Mouse (Mus musculus): ENCODE results near the gene Polr2f. TPM values are rescaled to one million over a fixed set of nuclear protein-coding genes. Genes with fewer than 3 reads are reported as not detected.

The Polr2f gene
- total and polyA plus RNA-seq, 3 experiments: 423 to 510 TPM; not detected in 1

DNA sequence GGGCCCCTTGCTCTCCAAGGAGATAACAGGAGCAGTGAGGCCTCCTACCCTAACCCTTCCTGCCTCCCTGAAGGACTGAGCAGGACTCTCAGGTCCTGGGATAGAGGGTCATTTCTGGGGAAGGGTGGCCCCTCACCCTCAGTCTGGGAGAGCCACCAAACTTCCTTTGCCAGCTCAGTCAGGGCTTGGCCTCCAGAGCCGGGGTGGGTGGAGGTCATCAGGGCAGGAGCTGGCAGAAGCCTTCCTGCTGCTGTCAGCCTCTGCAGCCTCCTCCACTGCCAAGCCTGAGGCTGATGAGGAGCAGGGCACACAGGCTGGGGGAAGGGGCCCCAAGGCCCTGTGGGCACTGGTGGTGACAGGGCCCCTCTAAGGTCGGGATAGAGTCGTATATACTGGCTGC lies 14.8 kb downstream of the Polr2f start:
- Histone ChIP-seq H3K4me1 (ENCODE audit: control insufficient read depth in 1 of 2, insufficient read depth in 2 of 2, low read length in 2 of 2) (no peaks in the 10 kb centered on the region), H3K79me2 (ENCODE audit: control insufficient read depth, insufficient read depth, low read length, poor library complexity) (no peaks in the 10 kb centered on the region), H3K9me3 (replicated peaks; ENCODE audit: insufficient read depth, low read length) (no peaks in the 10 kb centered on the region), H3K27ac (ENCODE audit: control insufficient read depth, low read depth, low read length) (no peak overlapping the region), H3K36me3 (ENCODE audit: control insufficient read depth in 1 of 2, insufficient read depth in 2 of 2, low read length in 2 of 2) (peaks cover 0 to 2% of the 10 kb centered on the region in 2 experiments; a peak in 1 of 4 replicates), H3K27me3 (ENCODE audit: control insufficient read depth in 1 of 2, insufficient read depth in 2 of 2, low read length in 2 of 2) (peaks cover 2 to 4% of the 10 kb centered on the region in 2 experiments; a peak in 3 of 4 replicates), H3K9ac (ENCODE audit: control insufficient read depth, low read depth, low read length, poor library complexity, severe bottlenecking) (no peak overlapping the region), H3K4me3 (ENCODE audit: control insufficient read depth in 1 of 2, insufficient read depth in 1 of 2, low read depth in 2 of 2, low read length in 2 of 2) (no peak overlapping the region)
- TF ChIP-seq USF2 (IDR thresholded peaks at IDR 0.05; ENCODE audit: borderline replicate concordance in 1 of 2, insufficient read depth in 1 of 2, low read depth in 1 of 2, low read length in 2 of 2) (no peak), USF1 (IDR thresholded peaks at IDR 0.05; ENCODE audit: low read depth, low read length) (no peak), GABPA (IDR thresholded peaks at IDR 0.05; ENCODE audit: low read depth, low read length) (no peak), JUND (IDR thresholded peaks at IDR 0.05; ENCODE audit: low read depth, low read length) (no peak), UBTF (IDR thresholded peaks at IDR 0.05; ENCODE audit: borderline replicate concordance, insufficient read depth, low read depth, low read length) (no peak), HCFC1 (IDR thresholded peaks at IDR 0.05; ENCODE audit: low read depth, low read length) (no peak), NELFE (IDR thresholded peaks at IDR 0.05; ENCODE audit: low read depth, low read length) (no peak), TBP (IDR thresholded peaks at IDR 0.05; ENCODE audit: low read depth, low read length) (no peak), MYC (IDR thresholded peaks at IDR 0.05; ENCODE audit: low read depth, low read length) (no peak), ZMIZ1 (IDR thresholded peaks at IDR 0.05; ENCODE audit: low read depth, low read length) (no peak), POLR2AphosphoS5 (IDR thresholded peaks at IDR 0.05; ENCODE audit: borderline replicate concordance, low read depth, low read length) (no peak), MAFK (IDR thresholded peaks at IDR 0.05; ENCODE audit: borderline replicate concordance, low read depth, low read length) (no peak), CTCF (IDR thresholded peaks at IDR 0.05 in 2 of 3, conservative IDR thresholded peaks at IDR 0.05 in 1 of 3; ENCODE audit: control insufficient read depth in 1 of 3, insufficient read depth in 1 of 3, low read depth in 2 of 3, low read length in 3 of 3, poor library complexity in 1 of 3, severe bottlenecking in 1 of 3) (no peak), POLR2A (IDR thresholded peaks at IDR 0.05; ENCODE audit: control insufficient read depth in 1 of 2, insufficient read depth in 1 of 2, low read depth in 1 of 2, low read length in 2 of 2, poor library complexity in 1 of 2) (no peak), RAD21 (IDR thresholded peaks at IDR 0.05; ENCODE audit: low read depth, low read length) (no peak), ZKSCAN1 (IDR thresholded peaks at IDR 0.05; ENCODE audit: low read depth, low read length) (no peak), ZNF384 (IDR thresholded peaks at IDR 0.05; ENCODE audit: low read depth, low read length) (no peak), SIN3A (IDR thresholded peaks at IDR 0.05; ENCODE audit: low read length) (no peak), MEF2A (IDR thresholded peaks at IDR 0.05; ENCODE audit: extremely low read depth, insufficient replicate concordance, low read depth, low read length, poor library complexity, severe bottlenecking) (no peak)
- no peak for DNase-seq (ENCODE audit: low read depth, low spot score)

GRCm38 (mm10) chr15:79162301-79162700 lies 21.5 kb downstream of the Polr2f start:
- DNase-seq (ENCODE audit: low read depth, low spot score): no peak
- Histone ChIP-seq H3K9me3 (replicated peaks; ENCODE audit: insufficient read depth, low read length) (no peaks in the 10 kb centered on the region), H3K27ac (ENCODE audit: control insufficient read depth, low read depth, low read length) (no peak overlapping the region), H3K79me2 (ENCODE audit: control insufficient read depth, insufficient read depth, low read length, poor library complexity) (no peaks in the 10 kb centered on the region), H3K4me1 (ENCODE audit: control insufficient read depth in 1 of 2, insufficient read depth in 2 of 2, low read length in 2 of 2) (no peaks in the 10 kb centered on the region), H3K4me3 (ENCODE audit: control insufficient read depth in 1 of 2, insufficient read depth in 1 of 2, low read depth in 2 of 2, low read length in 2 of 2) (no peak overlapping the region), H3K9ac (ENCODE audit: control insufficient read depth, low read depth, low read length, poor library complexity, severe bottlenecking) (no peak overlapping the region), H3K36me3 (ENCODE audit: control insufficient read depth in 1 of 2, insufficient read depth in 2 of 2, low read length in 2 of 2) (no peaks in the 10 kb centered on the region), H3K27me3 (ENCODE audit: control insufficient read depth in 1 of 2, insufficient read depth in 2 of 2, low read length in 2 of 2) (peaks cover 2 to 8% of the 10 kb centered on the region in 2 experiments)
- TF ChIP-seq BHLHE40 (IDR thresholded peaks at IDR 0.05; ENCODE audit: borderline replicate concordance, low read depth, low read length): no peak
- TF ChIP-seq CTCF (IDR thresholded peaks at IDR 0.05 in 2 of 3, conservative IDR thresholded peaks at IDR 0.05 in 1 of 3; ENCODE audit: control insufficient read depth in 1 of 3, insufficient read depth in 1 of 3, low read depth in 2 of 3, low read length in 3 of 3, poor library complexity in 1 of 3, severe bottlenecking in 1 of 3): no peak
- no peak for TF ChIP-seq EP300 (IDR thresholded peaks at IDR 0.05; ENCODE audit: low read depth in 1 of 2, low read length in 2 of 2)
- no peak for TF ChIP-seq CHD2 (IDR thresholded peaks at IDR 0.05; ENCODE audit: low read length)
- no peak for TF ChIP-seq NELFE (IDR thresholded peaks at IDR 0.05; ENCODE audit: low read depth, low read length)
- no peak for TF ChIP-seq JUND (IDR thresholded peaks at IDR 0.05; ENCODE audit: low read depth, low read length)
- no peak for TF ChIP-seq GATA1 (IDR thresholded peaks at IDR 0.05; ENCODE audit: low read depth, low read length)
- no peak for TF ChIP-seq GABPA (IDR thresholded peaks at IDR 0.05; ENCODE audit: low read depth, low read length)
- no peak for TF ChIP-seq KAT2A (conservative IDR thresholded peaks at IDR 0.05; ENCODE audit: low read depth, low read length)
- no peak for TF ChIP-seq HCFC1 (IDR thresholded peaks at IDR 0.05; ENCODE audit: low read depth, low read length)
- TF ChIP-seq ZNF384 (IDR thresholded peaks at IDR 0.05; ENCODE audit: low read depth, low read length): no peak
- no peak for TF ChIP-seq POLR2AphosphoS2 (IDR thresholded peaks at IDR 0.05; ENCODE audit: low read length)
- TF ChIP-seq ZMIZ1 (IDR thresholded peaks at IDR 0.05; ENCODE audit: low read depth, low read length): no peak
- no peak for TF ChIP-seq USF2 (IDR thresholded peaks at IDR 0.05; ENCODE audit: borderline replicate concordance in 1 of 2, insufficient read depth in 1 of 2, low read depth in 1 of 2, low read length in 2 of 2)
- no peak for TF ChIP-seq MAX (IDR thresholded peaks at IDR 0.05; ENCODE audit: low read length)
- TF ChIP-seq MAFK (IDR thresholded peaks at IDR 0.05; ENCODE audit: borderline replicate concordance, low read depth, low read length): no peak
- no peak for TF ChIP-seq ZC3H11A (IDR thresholded peaks at IDR 0.05; ENCODE audit: low read depth, low read length)
